Mouse (Mus musculus): ENCODE data around the gene H2-M1. TPM values are rescaled to one million over a fixed set of nuclear protein-coding genes. Genes with fewer than 3 reads are reported as not detected.

Gene H2-M1
- polyA plus RNA-seq (2012; rRNA removed): not detected in 2 replicates

DNA sequence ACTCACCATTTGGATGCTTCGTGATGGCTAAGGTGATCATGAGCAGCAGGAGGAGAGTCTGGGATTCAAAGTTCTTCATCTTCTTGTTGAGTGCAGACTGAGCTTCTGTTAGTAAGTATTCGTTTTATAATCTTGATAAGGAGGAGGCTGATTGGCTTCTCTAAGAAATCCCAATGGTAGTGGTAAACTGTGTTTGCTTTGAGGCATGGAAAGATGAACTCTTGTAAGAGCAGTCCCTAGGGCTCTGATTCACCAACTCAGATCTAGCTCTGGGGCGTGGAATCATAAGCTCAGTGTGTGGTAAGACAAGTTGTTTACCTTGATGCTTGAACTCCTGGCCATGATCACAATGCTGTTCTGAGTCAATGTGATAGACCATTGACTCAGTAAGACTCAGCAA lies at the start of gene H2-M1:
TSS of gene H2-M1 (minus strand) at position 101 of the 400 bp plus-strand sequence.
- Histone ChIP-seq H3K27me3 (ENCODE audit: control insufficient read depth, insufficient read depth, low read length) (no peaks in the 10 kb centered on the region), H3K27ac (ENCODE audit: insufficient read depth, low read depth, low read length) (no peak within 1 kb of the TSS), H3K36me3 (ENCODE audit: control insufficient read depth, insufficient read depth, low read length) (no peaks in the 10 kb centered on the region), H3K4me1 (ENCODE audit: control insufficient read depth, insufficient read depth, insufficient read length, low read length) (no peaks in the 10 kb centered on the region), H3K4me3 (ENCODE audit: low read depth, low read length) (no peak within 1 kb of the TSS)
- WGBS: 64% methylated on average over 3 of the region's 3 CpGs
- TF ChIP-seq CTCF (IDR thresholded peaks at IDR 0.05; ENCODE audit: extremely low read depth, insufficient read length, insufficient replicate concordance, low read depth, low read length) (no peak), POLR2A (IDR thresholded peaks at IDR 0.05; ENCODE audit: low read depth, low read length) (no peak)

DNA sequence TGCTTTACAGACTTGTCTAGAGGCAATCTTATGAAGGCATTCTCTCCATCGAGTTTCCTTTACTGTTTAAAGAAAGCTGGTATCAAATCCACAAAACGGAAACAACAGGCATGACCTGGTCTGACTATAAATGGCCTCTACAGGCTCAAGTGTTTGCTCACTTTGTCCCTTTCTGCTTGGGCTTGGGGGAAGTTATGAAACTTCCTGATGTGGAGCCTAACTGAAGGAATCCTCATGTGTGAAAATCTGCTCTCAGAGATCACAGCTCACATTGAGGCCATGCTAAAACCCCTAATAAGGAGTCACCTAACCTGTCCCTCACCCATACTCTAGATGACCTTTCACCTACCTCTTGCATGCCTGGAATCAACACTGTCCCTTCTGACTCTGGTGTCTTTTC lies 25.7 kb upstream of the H2-M1 start:
- Histone ChIP-seq H3K4me1 (ENCODE audit: control insufficient read depth, insufficient read depth, insufficient read length, low read length) (no peaks in the 10 kb centered on the region), H3K36me3 (ENCODE audit: control insufficient read depth, insufficient read depth, low read length) (no peaks in the 10 kb centered on the region), H3K4me3 (ENCODE audit: low read depth, low read length) (no peak overlapping the region), H3K27ac (ENCODE audit: insufficient read depth, low read depth, low read length) (no peak overlapping the region), H3K27me3 (ENCODE audit: control insufficient read depth, insufficient read depth, low read length) (no peaks in the 10 kb centered on the region)
- no peak for TF ChIP-seq POLR2A (IDR thresholded peaks at IDR 0.05; ENCODE audit: low read depth, low read length)
- no peak for TF ChIP-seq CTCF (IDR thresholded peaks at IDR 0.05; ENCODE audit: extremely low read depth, insufficient read length, insufficient replicate concordance, low read depth, low read length)
- 63% methylated on average over 2 of the region's 2 CpGs for WGBS

DNA sequence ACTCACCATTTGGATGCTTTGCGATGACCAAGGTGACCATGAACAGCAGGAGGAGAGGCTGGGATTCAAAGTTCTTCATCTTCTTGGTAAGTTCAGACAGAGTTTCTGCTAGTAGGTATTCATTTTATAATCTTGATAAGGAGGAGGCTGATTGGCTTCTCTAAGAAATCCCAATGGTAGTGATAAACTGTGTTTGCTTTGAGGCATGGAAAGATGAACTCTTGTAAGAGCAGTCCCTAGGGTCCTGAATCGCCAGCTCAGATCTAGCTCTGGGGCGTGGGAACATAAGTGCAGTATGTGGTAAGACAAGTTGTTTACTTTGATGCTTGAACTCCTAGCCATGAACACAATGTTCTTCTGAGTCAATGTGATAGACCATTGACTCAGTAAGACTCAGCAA lies 29.5 kb downstream of the H2-M1 start, which contains the start of gene H2-M9:
TSS of gene H2-M9 (minus strand) at position 101 of the 400 bp plus-strand sequence.
- no peak for TF ChIP-seq POLR2A (IDR thresholded peaks at IDR 0.05; ENCODE audit: low read depth, low read length)
- Histone ChIP-seq H3K36me3 (ENCODE audit: control insufficient read depth, insufficient read depth, low read length) (no peaks in the 10 kb centered on the region), H3K27ac (ENCODE audit: insufficient read depth, low read depth, low read length) (no peak within 1 kb of the TSS), H3K4me3 (ENCODE audit: low read depth, low read length) (no peak within 1 kb of the TSS), H3K4me1 (ENCODE audit: control insufficient read depth, insufficient read depth, insufficient read length, low read length) (no peaks in the 10 kb centered on the region), H3K27me3 (ENCODE audit: control insufficient read depth, insufficient read depth, low read length) (no peaks in the 10 kb centered on the region)
- WGBS: 87% methylated on average over 3 of the region's 3 CpGs

Other genes with a start within 250 kb of the H2-M1 start
- not detected in 2 replicates for gene H2-M10.4, start 209.9 kb downstream of the H2-M1 start, polyA plus RNA-seq (2012; rRNA removed)
- not detected in 2 replicates for gene H2-M11, start 125.1 kb downstream of the H2-M1 start, polyA plus RNA-seq (2012; rRNA removed)
- gene H2-M9, start 29.6 kb downstream of the H2-M1 start, polyA plus RNA-seq (2012; rRNA removed): 0.11 and 0.14 TPM in 2 replicates
- not detected in 2 replicates for gene H2-M10.5, start 100.7 kb upstream of the H2-M1 start, polyA plus RNA-seq (2012; rRNA removed)
- not detected in 2 replicates for gene H2-M10.6, start 140.0 kb upstream of the H2-M1 start, polyA plus RNA-seq (2012; rRNA removed)
- 15.5 and 37.3 TPM in 2 replicates for gene Trim26, start 164.9 kb upstream of the H2-M1 start, polyA plus RNA-seq (2012; rRNA removed)
- 25.0 and 39.3 TPM in 2 replicates for gene Trim15, start 195.0 kb upstream of the H2-M1 start, polyA plus RNA-seq (2012; rRNA removed)
- 0.09 TPM in 1 of 2 replicates, not detected in the other for gene Trim10, start 197.4 kb upstream of the H2-M1 start, polyA plus RNA-seq (2012; rRNA removed)
- gene Trim40, start 217.9 kb upstream of the H2-M1 start, polyA plus RNA-seq (2012; rRNA removed): 23.2 and 42.3 TPM in 2 replicates
- 31.8 and 57.0 TPM in 2 replicates for gene Trim31, start 225.9 kb upstream of the H2-M1 start, polyA plus RNA-seq (2012; rRNA removed)